8 mouse cellular contexts compared by ENCODE assay signal in genomic region chr10:128460270-128460630, GRCm38 (mm10). TPM values are rescaled to one million over a fixed set of nuclear protein-coding genes. Genes with fewer than 3 reads are reported as not detected.
A peak's percentile ranks its signal among the peaks of the same experiment; 100 is the strongest.
DNase-seq lines count a peak whose midpoint lies in the region; ATAC-seq and TF ChIP-seq lines count a peak whose summit lies in the region.

No protein-coding gene starts in this region.

- DNase-seq in heart, embryonic 10.5 days (ENCODE audit: low spot score) = no peak
- DNase-seq in heart, postnatal 4 days = no peak
- no peak for DNase-seq in forebrain, postnatal 0 days
- peak; percentile 21 for DNase-seq in mesoderm, embryonic 11.5 days (ENCODE audit: low read depth, low spot score)
- no peak for DNase-seq in c-Kit-positive CD71-positive TER-119-positive erythroid progenitor cells, embryonic 14.5 days (ENCODE audit: low spot score)
- no peak for DNase-seq in layer of hippocampus, postnatal 10 days (ENCODE audit: low spot score in 2 of 2)
- no peak for DNase-seq in adrenal gland, postnatal 14 days

- peaks cover 43% of the 10 kb centered on the region for H3K36me3 ChIP-seq in heart, embryonic 10.5 days
- H3K36me3 ChIP-seq in ES-Bruce4 (ENCODE audit: control insufficient read depth, insufficient read depth, low read length, poor library complexity, severe bottlenecking) = peaks cover 8% of the 10 kb centered on the region
- peaks cover 29% of the 10 kb centered on the region for H3K36me3 ChIP-seq in forebrain, postnatal 0 days (ENCODE audit: insufficient read depth)

- no peaks in the 10 kb centered on the region for H3K27me3 ChIP-seq in heart, embryonic 10.5 days (ENCODE audit: insufficient read depth, poor library complexity, severe bottlenecking)
- H3K27me3 ChIP-seq in ES-Bruce4 (ENCODE audit: control insufficient read depth, insufficient read depth, low read length, poor library complexity, severe bottlenecking) = no peaks in the 10 kb centered on the region
- H3K27me3 ChIP-seq in forebrain, postnatal 0 days (ENCODE audit: insufficient read depth, low read length) = no peaks in the 10 kb centered on the region

- no peaks in the 10 kb centered on the region for H3K9me3 ChIP-seq in heart, embryonic 10.5 days
- no peaks in the 10 kb centered on the region for H3K9me3 ChIP-seq in ES-Bruce4 (replicated peaks; ENCODE audit: control insufficient read depth, insufficient read depth, low read length, poor library complexity, severe bottlenecking)
- no peaks in the 10 kb centered on the region for H3K9me3 ChIP-seq in forebrain, postnatal 0 days (ENCODE audit: low read length)

- peak overlapping the region; percentile 84; the same call in 1 of the 2 replicates for H3K9ac ChIP-seq in ES-Bruce4 (ENCODE audit: low read depth, poor library complexity, severe bottlenecking)
- H3K9ac ChIP-seq in forebrain, postnatal 0 days = peak overlapping the region; percentile 90

- no peak for TF ChIP-seq CTCF in ES-Bruce4 (IDR thresholded peaks at IDR 0.05; ENCODE audit: low read depth, low read length)
- TF ChIP-seq CTCF in forebrain, postnatal 0 days (IDR thresholded peaks at IDR 0.05; ENCODE audit: low read depth) = no peak

- H3K27ac ChIP-seq in heart, embryonic 10.5 days = peak overlapping the region; percentile 98
- no peak overlapping the region for H3K27ac ChIP-seq in ES-Bruce4 (ENCODE audit: insufficient read depth, low read length)
- peak overlapping the region; percentile 95; the same call in 1 of the 2 replicates for H3K27ac ChIP-seq in forebrain, postnatal 0 days (ENCODE audit: low read depth, low read length)

- H3K4me3 ChIP-seq in heart, embryonic 10.5 days = peak overlapping the region; percentile 90
- H3K4me3 ChIP-seq in ES-Bruce4 (ENCODE audit: low read depth, low read length) = no peak overlapping the region; the same call in 1 of the 2 replicates
- peak overlapping the region; percentile 86 for H3K4me3 ChIP-seq in forebrain, postnatal 0 days (ENCODE audit: low read depth, low read length)

- no peak for TF ChIP-seq POLR2A in ES-Bruce4 (IDR thresholded peaks at IDR 0.05; ENCODE audit: insufficient read depth, low read length)

- peaks cover 10% of the 10 kb centered on the region for H3K4me1 ChIP-seq in heart, embryonic 10.5 days
- no peaks in the 10 kb centered on the region for H3K4me1 ChIP-seq in ES-Bruce4 (ENCODE audit: control insufficient read depth, insufficient read depth, low read length)
- peaks cover 10% of the 10 kb centered on the region; the same call in 1 of the 2 replicates for H3K4me1 ChIP-seq in forebrain, postnatal 0 days (ENCODE audit: insufficient read depth)

- ATAC-seq in forebrain, postnatal 0 days = no peak

- no peak for TF ChIP-seq EP300 in ES-Bruce4 (IDR thresholded peaks at IDR 0.05; ENCODE audit: insufficient read depth, low read depth, low read length)

- H3K4me2 ChIP-seq in forebrain, postnatal 0 days (ENCODE audit: low read depth) = peak overlapping the region; percentile 57

- 8% methylated on average over 5 of the region's 5 CpGs for whole genome bisulfite sequencing in heart, embryonic 10.5 days
- WGBS in forebrain, postnatal 0 days = 2% methylated on average over 5 of the region's 5 CpGs

RNA-seq across cellular contexts. Expression of gene Smarcc2, which starts 1.2 kb away (rescaled TPM):
- 66.0 and 68.7 TPM in 2 replicates for polyA plus RNA-seq in heart, embryonic 10.5 days (2016; fragmentation: Nextera tagmentation; extraction: Ambion mirVana)
- total RNA-seq in heart, postnatal 4 days (2021) = 10 to 100 TPM; 97.0 to 97.3 TPM
- polyA plus RNA-seq in ES-Bruce4 (2011; ENCODE audit: insufficient read depth, insufficient read length, low read depth, missing spikeins) = 26.3 and 28.6 TPM in 2 replicates
- total RNA-seq in forebrain, postnatal 0 days (2014; rRNA removed) = 197 and 223 TPM in 2 replicates
- 117 and 134 TPM in 2 replicates for polyA plus RNA-seq in forebrain, postnatal 0 days (2015; fragmentation: Nextera tagmentation; extraction: Ambion mirVana)
- total RNA-seq in layer of hippocampus, postnatal 10 days (2021) = 100 to 1,000 TPM; 205 to 222 TPM
- 107 and 108 TPM in 2 replicates for total RNA-seq in adrenal gland, postnatal 14 days (2021)

RNA-seq across cellular contexts. Expression of gene Myl6, which starts 33.7 kb away (rescaled TPM):
- polyA plus RNA-seq in heart, embryonic 10.5 days (2016; fragmentation: Nextera tagmentation; extraction: Ambion mirVana) = 1,508 and 1,550 TPM in 2 replicates
- total RNA-seq in heart, postnatal 4 days (2021) = 100 to 1,000 TPM; 616 to 628 TPM
- polyA plus RNA-seq in ES-Bruce4 (2011; ENCODE audit: insufficient read depth, insufficient read length, low read depth, missing spikeins) = 642 and 680 TPM in 2 replicates
- total RNA-seq in forebrain, postnatal 0 days (2014; rRNA removed) = 694 and 855 TPM in 2 replicates
- 844 and 972 TPM in 2 replicates for polyA plus RNA-seq in forebrain, postnatal 0 days (2015; fragmentation: Nextera tagmentation; extraction: Ambion mirVana)
- total RNA-seq in layer of hippocampus, postnatal 10 days (2021) = 100 to 1,000 TPM; 608 to 632 TPM
- 800 and 862 TPM in 2 replicates for total RNA-seq in adrenal gland, postnatal 14 days (2021)

RNA-seq across cellular contexts. Expression of gene Myl6b, which starts 38.2 kb away (rescaled TPM):
- 3.2 and 4.0 TPM in 2 replicates for polyA plus RNA-seq in heart, embryonic 10.5 days (2016; fragmentation: Nextera tagmentation; extraction: Ambion mirVana)
- 1 to 10 TPM; 3.7 TPM for total RNA-seq in heart, postnatal 4 days (2021)
- polyA plus RNA-seq in ES-Bruce4 (2011; ENCODE audit: insufficient read depth, insufficient read length, low read depth, missing spikeins) = 9.0 and 12.8 TPM in 2 replicates
- 23.7 and 31.4 TPM in 2 replicates for total RNA-seq in forebrain, postnatal 0 days (2014; rRNA removed)
- 4.5 and 4.8 TPM in 2 replicates for polyA plus RNA-seq in forebrain, postnatal 0 days (2015; fragmentation: Nextera tagmentation; extraction: Ambion mirVana)
- 10 to 100 TPM; 25.5 to 29.3 TPM for total RNA-seq in layer of hippocampus, postnatal 10 days (2021)
- total RNA-seq in adrenal gland, postnatal 14 days (2021) = 4.7 and 5.0 TPM in 2 replicates

RNA-seq across cellular contexts. Expression of gene Rnf41, which starts 48.8 kb away (rescaled TPM):
- polyA plus RNA-seq in heart, embryonic 10.5 days (2016; fragmentation: Nextera tagmentation; extraction: Ambion mirVana) = 31.0 and 34.3 TPM in 2 replicates
- total RNA-seq in heart, postnatal 4 days (2021) = 10 to 100 TPM; 25.0 to 27.0 TPM
- polyA plus RNA-seq in ES-Bruce4 (2011; ENCODE audit: insufficient read depth, insufficient read length, low read depth, missing spikeins) = 33.3 and 37.4 TPM in 2 replicates
- total RNA-seq in forebrain, postnatal 0 days (2014; rRNA removed) = 118 and 129 TPM in 2 replicates
- polyA plus RNA-seq in forebrain, postnatal 0 days (2015; fragmentation: Nextera tagmentation; extraction: Ambion mirVana) = 95.9 and 108 TPM in 2 replicates
- 10 to 100 TPM; 76.0 to 78.2 TPM for total RNA-seq in layer of hippocampus, postnatal 10 days (2021)
- total RNA-seq in adrenal gland, postnatal 14 days (2021) = 38.4 and 40.2 TPM in 2 replicates

RNA-seq across cellular contexts. Expression of gene Nabp2, which starts 49.0 kb away (rescaled TPM):
- 76.5 and 87.9 TPM in 2 replicates for polyA plus RNA-seq in heart, embryonic 10.5 days (2016; fragmentation: Nextera tagmentation; extraction: Ambion mirVana)
- total RNA-seq in heart, postnatal 4 days (2021) = 10 to 100 TPM; 44.1 to 47.1 TPM
- polyA plus RNA-seq in ES-Bruce4 (2011; ENCODE audit: insufficient read depth, insufficient read length, low read depth, missing spikeins) = 79.3 and 82.9 TPM in 2 replicates
- 82.2 and 90.1 TPM in 2 replicates for total RNA-seq in forebrain, postnatal 0 days (2014; rRNA removed)
- 158 and 159 TPM in 2 replicates for polyA plus RNA-seq in forebrain, postnatal 0 days (2015; fragmentation: Nextera tagmentation; extraction: Ambion mirVana)
- 10 to 100 TPM; 94.1 to 94.2 TPM for total RNA-seq in layer of hippocampus, postnatal 10 days (2021)
- total RNA-seq in adrenal gland, postnatal 14 days (2021) = 59.8 and 65.2 TPM in 2 replicates
